Mouse (Mus musculus) v-Abl transformed pro-B cells (cell line): ENCODE measurements around the gene Mylk.
"Not testable (repeated sequence)": the region's sequence is repeated elsewhere in the genome, so short reads cannot be mapped to it uniquely, and the experiment has no call there.

ENCODE experiments used
- in situ Hi-C, 2 experiments: fragments of 400-800 bp; cut with MboI; formaldehyde crosslinking; loops; one replicate each; pipeline ENCODE4 v1.15.1; 2025; ENCODE audit not compliant: unreplicated experiment in 2 of 2

Gene Mylk

GRCm38 (mm10) chr16:34745065-34745585, at the start of gene Mylk:
Mylk (plus strand) TSS chr16:34745210.
- in situ Hi-C loops = no loop called here

GRCm38 (mm10) chr16:34698721-34699120, 46.3 kb upstream of the Mylk start:
- in situ Hi-C loops = loop anchor here (25.0 kb wide), 1 partner anchor 314 kb away; the partner anchor contains the start of gene Hacd2 (in 2 of the 2)

GRCm38 (mm10) chr16:34700165-34700827, 44.7 kb upstream of the Mylk start:
- in situ Hi-C loops = loop anchor here (5.0 to 10.0 kb wide), 2 partner anchors 33 to 575 kb away; no protein-coding TSS in a partner anchor

GRCm38 (mm10) chr16:34700828-34701216, 44.2 kb upstream of the Mylk start:
- in situ Hi-C loops = loop anchor here (5.0 to 10.0 kb wide), 2 partner anchors 34 to 576 kb away; no protein-coding TSS in a partner anchor

- in situ Hi-C loops = loop anchor here in 1 of 2 experiments (10.0 kb wide), 1 partner anchor 581 kb away; no protein-coding TSS in a partner anchor
Observed at GRCm38 (mm10) chr16:34706019-34706418, 39.0 kb upstream of the Mylk start.

- in situ Hi-C loops = loop anchor here in 1 of 2 experiments (10.0 kb wide), 1 partner anchor 582 kb away; no protein-coding TSS in a partner anchor
Observed at GRCm38 (mm10) chr16:34706487-34706946, 38.5 kb upstream of the Mylk start.

GRCm38 (mm10) chr16:34711481-34711880, 33.5 kb upstream of the Mylk start:
- in situ Hi-C loops = loop anchor here in 1 of 2 experiments (10.0 kb wide), 1 partner anchor 887 kb away; the partner anchor contains the start of gene Itgb5

GRCm38 (mm10) chr16:34725156-34725555, 19.9 kb upstream of the Mylk start:
- in situ Hi-C loops = no loop called here

- in situ Hi-C loops = not testable (repeated sequence)
Observed at GRCm38 (mm10) chr16:34728610-34729009, 16.4 kb upstream of the Mylk start.

GRCm38 (mm10) chr16:34729371-34729770, 15.6 kb upstream of the Mylk start:
- in situ Hi-C loops = no loop called here

GRCm38 (mm10) chr16:34738656-34739233, 6.3 kb upstream of the Mylk start:
- in situ Hi-C loops = no loop called here

GRCm38 (mm10) chr16:34742930-34743329, 2.1 kb upstream of the Mylk start:
- in situ Hi-C loops = no loop called here

GRCm38 (mm10) chr16:34748081-34748720, 3.2 kb downstream of the Mylk start:
- in situ Hi-C loops = no loop called here

GRCm38 (mm10) chr16:34749536-34749935, 4.5 kb downstream of the Mylk start:
- in situ Hi-C loops = no loop called here

- in situ Hi-C loops = no loop called here
Observed at GRCm38 (mm10) chr16:34752026-34752425, 7.0 kb downstream of the Mylk start.

GRCm38 (mm10) chr16:34752977-34753376, 8.0 kb downstream of the Mylk start:
- in situ Hi-C loops = no loop called here

- in situ Hi-C loops = no loop called here
Observed at GRCm38 (mm10) chr16:34756991-34757390, 12.0 kb downstream of the Mylk start.

GRCm38 (mm10) chr16:34758205-34758604, 13.2 kb downstream of the Mylk start:
- in situ Hi-C loops = no loop called here

GRCm38 (mm10) chr16:34763959-34764591, 19.1 kb downstream of the Mylk start:
- in situ Hi-C loops = no loop called here

GRCm38 (mm10) chr16:34765666-34766065, 20.7 kb downstream of the Mylk start:
- in situ Hi-C loops = no loop called here

- in situ Hi-C loops = no loop called here
Observed at GRCm38 (mm10) chr16:34766193-34766592, 21.2 kb downstream of the Mylk start.
